Mouse (Mus musculus): ENCODE measurements around the gene Kmt2c.
"Not testable (repeated sequence)": the region's sequence is repeated elsewhere in the genome, so short reads cannot be mapped to it uniquely, and the experiment has no call there.

Gene Kmt2c

DNA sequence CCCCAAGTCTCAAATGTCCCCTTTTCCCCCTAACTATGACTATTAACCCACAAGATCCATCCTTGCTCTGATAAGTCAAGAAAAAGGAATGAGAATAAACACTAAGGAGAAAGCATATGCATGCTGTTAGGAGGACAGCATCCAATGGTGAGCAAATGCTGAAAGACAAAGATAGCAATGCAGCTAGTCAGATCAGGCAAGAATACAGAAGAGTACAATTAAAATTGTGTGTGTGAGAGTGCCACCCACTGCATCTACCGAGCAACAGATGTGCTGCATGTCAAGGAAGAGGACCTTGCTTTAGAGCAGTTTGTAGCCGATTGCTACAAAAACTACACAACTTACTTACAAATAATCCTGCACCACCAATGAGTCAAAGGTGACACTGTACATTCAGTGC is 145.1 kb downstream of the Kmt2c start:
- DNase-seq = no peak

GRCm38 (mm10) chr5:25331322-25331721 is 167.3 kb downstream of the Kmt2c start:
- DNase-seq = no peak

GRCm38 (mm10) chr5:25313881-25314280 is 184.7 kb downstream of the Kmt2c start:
- DNase-seq = no peak

- no peak for DNase-seq
Observed at GRCm38 (mm10) chr5:25310226-25310625, 188.4 kb downstream of the Kmt2c start.

DNA sequence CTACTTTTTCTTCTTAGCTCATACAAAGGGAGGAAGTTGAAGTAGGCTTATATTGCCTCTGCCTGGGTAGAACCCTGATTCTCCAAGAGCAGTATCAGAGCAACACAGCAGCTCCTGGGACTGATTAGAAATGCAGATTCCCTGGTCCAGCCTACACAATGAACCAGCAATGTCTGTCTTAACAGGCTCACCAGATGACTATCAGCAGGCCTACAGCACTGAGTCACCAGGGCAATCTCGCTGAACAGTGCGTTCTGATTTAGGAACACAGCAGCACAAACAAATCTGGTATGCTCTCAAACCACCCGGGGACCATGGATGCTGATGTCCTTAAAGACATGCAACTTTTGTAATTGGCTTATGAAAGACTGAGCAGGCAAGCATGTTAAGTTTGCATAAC is 201.8 kb downstream of the Kmt2c start:
- DNase-seq = no peak

DNA sequence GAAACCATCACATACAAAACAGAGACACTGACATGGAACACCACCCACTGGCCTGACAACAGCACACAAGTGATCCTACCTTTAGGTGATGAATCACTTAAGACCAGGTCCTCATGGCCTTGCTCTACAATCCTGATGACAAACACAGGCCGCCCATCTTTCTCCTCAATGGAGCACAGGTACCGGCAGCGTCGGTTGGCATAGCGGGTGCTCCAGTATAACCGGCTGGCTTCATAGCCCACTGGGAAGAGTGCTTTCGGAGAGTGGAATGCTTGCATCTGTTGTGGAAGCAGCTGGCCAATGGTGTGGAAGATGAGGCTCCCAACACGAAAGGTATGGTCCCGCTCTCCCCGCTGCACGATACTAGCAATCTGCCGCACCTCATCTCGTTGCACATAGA is 214.6 kb downstream of the Kmt2c start:
- DNase-seq = no peak

GRCm38 (mm10) chr5:25276365-25276764 is 222.2 kb downstream of the Kmt2c start:
- no peak for DNase-seq

DNA sequence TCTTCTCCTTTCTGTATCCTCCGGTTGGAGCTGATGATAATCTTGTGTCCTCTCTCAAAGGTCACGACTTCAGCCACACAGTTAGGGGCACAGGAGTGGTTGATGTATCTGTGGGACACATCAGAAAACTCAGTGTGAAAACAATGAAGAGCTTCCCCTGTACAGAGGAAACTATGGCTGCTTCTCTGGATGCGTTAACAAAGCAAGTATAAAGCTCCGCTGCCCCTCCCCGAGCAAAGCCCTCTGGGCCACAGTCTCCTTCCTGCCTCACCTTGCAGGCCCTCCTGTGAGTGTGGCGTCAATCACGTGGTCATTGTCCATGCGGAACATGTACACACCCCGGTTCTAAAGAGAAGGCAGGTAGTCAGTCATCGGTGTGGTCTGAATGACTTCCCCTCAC is 223.0 kb downstream of the Kmt2c start:
- DNase-seq = no peak

GRCm38 (mm10) chr5:25268258-25268888 is 230.2 kb downstream of the Kmt2c start:
- DNase-seq = no peak

GRCm38 (mm10) chr5:25262266-25262665 is 236.3 kb downstream of the Kmt2c start:
- no peak for DNase-seq

DNA sequence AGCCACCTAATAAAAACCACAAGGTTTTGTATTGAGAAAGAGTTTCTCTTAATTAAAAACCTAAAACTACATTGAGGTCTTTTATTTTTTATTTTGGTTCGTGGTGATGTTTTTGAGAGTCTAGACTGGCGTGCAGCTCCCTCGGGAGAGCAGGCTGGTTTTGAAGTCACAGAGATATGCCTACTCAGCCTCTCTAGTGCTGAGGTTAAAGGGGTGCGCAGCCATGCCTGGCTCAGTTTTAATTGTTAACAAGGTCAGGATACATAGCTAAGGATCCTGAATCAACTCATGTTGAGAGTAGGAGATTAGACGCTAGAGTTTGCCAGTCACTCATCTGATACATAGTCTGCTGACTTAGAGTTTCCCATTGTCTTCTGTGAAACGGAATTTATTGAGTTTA is 237.1 kb downstream of the Kmt2c start:
- no peak for DNase-seq

- DNase-seq = no peak
Observed at GRCm38 (mm10) chr5:25256686-25257085, 241.9 kb downstream of the Kmt2c start.

DNA sequence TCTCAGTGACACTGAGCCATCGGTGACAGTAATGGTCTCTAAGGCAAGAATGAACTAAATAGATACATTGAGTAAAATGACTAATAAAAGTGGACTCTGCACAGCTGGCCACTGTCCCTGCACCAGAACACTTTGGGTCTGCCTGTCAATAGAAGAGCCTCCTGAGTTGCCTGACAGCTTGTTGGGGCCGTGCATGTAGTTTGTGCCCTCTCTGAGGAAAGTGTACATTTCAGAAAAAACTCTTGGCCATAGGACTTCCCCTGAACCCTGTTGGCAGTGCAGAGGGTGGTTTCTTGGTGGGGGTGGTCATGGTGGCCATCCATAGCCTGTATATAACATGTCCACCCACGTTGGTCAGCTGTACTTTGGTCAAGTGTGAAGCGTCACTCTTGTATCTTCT is 244.1 kb downstream of the Kmt2c start:
- no peak for DNase-seq

DNA sequence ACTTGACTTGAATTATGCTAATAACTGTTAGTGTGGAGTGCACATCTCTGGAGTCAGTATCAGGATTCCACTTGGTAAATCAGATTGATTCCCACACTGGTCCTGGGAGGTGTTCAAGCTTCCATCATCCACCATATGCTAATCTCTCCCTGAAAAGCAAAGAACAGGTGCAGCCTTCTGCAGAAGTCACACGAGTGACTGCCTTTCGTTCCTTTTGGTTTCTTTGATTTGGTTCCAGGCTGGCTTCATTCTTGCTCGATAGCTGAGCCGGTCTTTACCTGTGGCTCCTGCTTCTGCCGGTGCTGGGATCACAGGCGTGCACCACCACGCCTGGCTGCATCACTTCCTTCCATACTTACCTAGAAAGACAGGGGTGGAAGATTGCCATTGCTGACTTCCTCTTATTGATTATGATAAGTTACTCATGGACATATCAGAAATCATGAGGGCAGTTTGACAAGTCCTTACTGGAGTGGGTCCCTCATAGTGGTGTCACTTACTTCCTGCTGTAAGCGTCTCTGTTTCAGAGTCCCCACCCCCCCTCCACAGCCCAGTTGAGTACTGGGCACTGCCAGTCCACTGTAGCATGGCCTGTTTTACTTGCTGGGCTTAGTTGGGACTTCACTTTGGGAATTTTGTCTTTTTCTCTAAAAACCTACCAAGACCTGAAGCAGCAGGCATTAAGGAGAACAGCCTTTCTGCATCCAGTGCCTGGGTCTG is 245.6 kb downstream of the Kmt2c start:
- no peak for DNase-seq

DNA sequence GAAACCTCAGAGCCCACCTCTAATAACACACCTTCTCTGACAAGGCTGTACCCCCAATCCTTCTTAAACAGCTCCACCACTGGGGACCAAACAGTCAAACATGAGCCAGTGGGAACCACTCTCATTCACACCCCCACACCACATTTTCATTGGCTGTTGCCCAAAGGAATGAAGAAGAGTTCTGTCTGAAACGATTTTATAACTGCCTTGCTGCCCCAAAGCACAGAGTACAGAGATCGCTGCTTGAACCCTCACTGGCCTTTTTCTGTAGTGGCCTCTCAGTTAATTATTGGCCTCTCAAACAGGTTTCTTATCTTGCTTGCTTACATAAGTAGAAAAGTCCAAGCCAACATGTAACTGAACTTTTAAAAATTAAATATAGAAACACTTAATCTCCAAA is 246.2 kb downstream of the Kmt2c start:
- no peak for DNase-seq

DNA sequence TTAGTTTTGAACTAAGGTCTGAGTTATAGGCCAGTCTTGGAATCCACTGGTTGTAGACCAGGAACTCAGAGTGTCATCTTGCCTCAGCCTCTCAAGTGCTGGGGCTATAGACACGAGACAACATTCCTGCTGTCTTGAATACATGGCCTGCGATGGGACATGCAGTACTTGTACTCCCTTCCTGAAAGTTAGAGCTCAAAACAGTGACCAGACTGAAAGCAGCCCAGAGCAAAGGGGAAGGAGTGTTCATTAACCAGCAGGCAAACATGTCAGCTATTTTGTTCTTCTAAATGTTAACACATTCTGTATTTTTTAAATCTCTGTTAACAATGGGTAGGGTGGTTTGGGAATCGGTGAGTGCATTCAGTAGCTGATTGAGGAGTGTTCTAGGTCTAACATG is 251.5 kb downstream of the Kmt2c start:
- no peak for DNase-seq

- DNase-seq = no peak
Observed at GRCm38 (mm10) chr5:25246473-25246865, 252.1 kb downstream of the Kmt2c start.

- DNase-seq = no peak
Observed at GRCm38 (mm10) chr5:25245806-25246472, 252.6 kb downstream of the Kmt2c start.

- no peak for DNase-seq
Observed at GRCm38 (mm10) chr5:25243101-25243500, 255.5 kb downstream of the Kmt2c start.

GRCm38 (mm10) chr5:25224377-25224776 is 274.2 kb downstream of the Kmt2c start:
- not testable (repeated sequence) for DNase-seq

DNA sequence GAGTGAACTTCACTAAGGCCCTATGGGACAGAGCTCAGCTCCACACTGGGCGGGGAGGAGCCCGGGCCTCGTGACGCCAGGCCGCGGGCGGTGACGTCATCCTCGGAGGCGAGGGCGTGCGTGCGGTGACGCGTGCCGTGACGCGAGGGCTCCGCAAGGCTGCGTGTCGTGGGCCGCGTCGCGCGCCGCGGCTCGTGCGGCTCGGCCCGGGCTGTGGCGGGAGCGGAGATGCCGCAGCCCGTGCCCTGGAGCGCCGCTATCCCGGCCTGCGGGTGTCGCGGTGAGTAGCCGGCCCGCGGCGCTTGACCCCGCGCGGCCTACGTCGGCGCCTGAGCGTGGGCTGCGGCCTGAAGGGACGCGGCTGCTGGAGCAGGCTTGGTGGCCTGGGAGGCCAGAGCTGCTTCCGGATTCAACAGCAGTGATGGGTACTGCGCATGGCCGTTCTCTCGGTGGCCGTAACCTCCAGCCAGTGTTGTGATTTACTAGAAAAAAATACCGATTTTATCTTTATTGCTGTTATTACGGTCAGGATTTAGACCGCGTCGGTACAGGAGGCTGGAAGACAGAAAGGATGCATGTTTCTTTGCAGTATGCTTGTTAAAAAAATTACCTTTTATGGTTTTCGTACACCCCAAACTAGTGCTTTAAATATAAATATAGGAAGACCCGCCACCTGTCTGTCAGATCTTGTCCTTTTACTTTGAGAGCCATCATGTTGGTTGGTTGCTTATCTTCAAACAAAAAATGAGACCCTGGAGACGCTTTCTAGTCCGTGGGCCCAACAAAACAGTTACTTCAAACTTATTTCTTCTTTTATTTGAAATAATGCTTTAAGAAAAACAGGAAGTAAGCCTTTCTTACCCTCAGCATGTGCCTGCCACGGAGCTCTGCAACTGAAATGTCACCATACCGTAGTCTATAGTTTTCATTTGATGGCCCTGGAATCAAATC is 275.6 kb downstream of the Kmt2c start, which contains the start of gene E130116L18Rik:
Gene E130116L18Rik (minus strand): TSS at position 402 of the 951 bp plus-strand sequence.
- peak; percentile 90 for DNase-seq
